Mouse (Mus musculus) thymus, postnatal 25 days (tissue): ENCODE measurements at regions not wholly inside any gene's neighbourhood (a gene's known extent, or its start where the extent isn't known, plus 50 kb on each side); places are given as distances from the start of the nearest gene placed in this dataset.

Experiments
- DNase-seq: peaks from one replicate; pipeline ENCODE4 v3.0.0; 2022

- DNase-seq = no peak
Observed at GRCm38 (mm10) chr17:45966736-45967135, 65.4 kb downstream of the Vegfa start.

- no peak for DNase-seq
Observed at GRCm38 (mm10) chr17:45964031-45964430, 68.1 kb downstream of the Vegfa start.

- DNase-seq = no peak
Observed at GRCm38 (mm10) chr17:45963332-45963731, 68.8 kb downstream of the Vegfa start.

DNA sequence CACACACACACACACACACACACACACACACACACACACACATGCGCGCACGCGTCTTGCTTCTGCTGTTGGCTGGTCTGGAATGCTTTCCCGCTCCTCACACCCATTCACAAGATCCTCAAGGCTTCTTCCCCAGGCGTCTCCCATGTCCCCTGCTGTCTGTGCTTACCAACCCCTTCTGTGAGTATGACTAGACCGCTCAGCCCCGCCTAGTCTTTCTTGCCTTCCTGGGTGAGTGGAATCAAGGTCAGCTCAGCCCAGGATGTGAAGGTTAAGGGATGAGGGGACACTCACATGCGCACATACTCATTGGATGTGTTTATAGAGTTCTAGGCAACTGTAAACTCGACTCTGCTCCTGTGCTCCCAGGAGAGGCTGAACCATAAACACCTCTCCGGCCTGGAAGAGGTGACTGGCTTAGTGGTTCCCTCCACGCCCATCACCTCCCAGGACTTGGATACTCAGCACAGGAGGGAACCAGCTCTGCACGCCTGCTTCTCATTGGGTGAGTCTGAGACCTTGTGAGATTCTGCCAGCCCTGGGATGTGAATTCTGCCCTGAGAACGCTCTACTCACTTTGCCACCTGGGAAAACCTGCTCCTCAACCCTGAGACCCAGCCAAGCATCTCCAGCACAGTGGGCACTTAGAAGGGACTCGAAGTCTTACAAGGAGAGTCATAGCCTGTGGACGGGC, 70.4 kb downstream of the Vegfa start:
- no peak for DNase-seq

- DNase-seq = no peak
Observed at GRCm38 (mm10) chr17:45958094-45958881, 73.9 kb downstream of the Vegfa start.

DNA sequence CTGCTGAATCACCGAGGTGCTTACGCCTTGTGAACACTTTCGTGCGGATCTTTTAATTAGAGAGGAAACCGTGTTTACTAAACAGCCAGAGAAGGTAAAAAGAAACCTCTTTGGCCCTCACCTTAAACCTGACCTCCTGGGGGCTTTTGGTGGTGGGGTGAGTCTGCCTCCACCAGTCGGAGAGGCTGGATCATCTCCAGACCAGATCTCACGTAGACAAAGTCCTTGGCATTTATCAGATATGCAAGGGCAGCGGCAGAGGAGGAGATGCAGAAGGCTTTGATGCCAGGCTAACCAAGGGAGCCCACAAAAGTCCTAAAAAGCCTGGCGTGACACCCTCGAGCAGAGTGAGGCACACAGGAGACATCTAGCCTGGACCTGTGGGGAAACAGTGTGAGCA, 76.7 kb downstream of the Vegfa start:
- DNase-seq = no peak

- no peak for DNase-seq
Observed at GRCm38 (mm10) chr17:45954824-45955223, 77.3 kb downstream of the Vegfa start.

DNA sequence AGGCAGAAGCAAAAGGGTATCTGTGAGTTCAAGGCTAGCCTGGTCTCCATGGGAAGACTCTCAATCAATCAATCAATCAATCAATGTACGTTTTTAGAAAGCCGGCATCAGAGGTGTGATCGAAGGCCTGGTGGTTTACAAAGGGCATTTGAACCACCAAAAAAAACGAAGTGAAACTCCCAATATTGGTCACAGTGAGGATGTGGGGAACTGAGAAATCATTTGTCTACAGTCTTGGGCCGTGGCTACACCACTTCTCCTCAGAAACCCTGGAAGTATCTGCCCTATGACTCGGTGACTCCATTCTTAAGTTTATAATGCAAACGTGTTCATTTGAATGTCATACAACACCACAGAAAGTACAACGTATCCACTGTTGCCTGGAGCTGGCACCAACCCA, 78.6 kb downstream of the Vegfa start:
- DNase-seq = no peak

- no peak for DNase-seq
Observed at GRCm38 (mm10) chr17:45950533-45951164, 81.5 kb downstream of the Vegfa start.

- no peak for DNase-seq
Observed at GRCm38 (mm10) chr17:45949141-45949540, 83.0 kb downstream of the Vegfa start.

GRCm38 (mm10) chr17:45948314-45948935, 83.7 kb downstream of the Vegfa start:
- no peak for DNase-seq

- no peak for DNase-seq
Observed at GRCm38 (mm10) chr17:45945005-45945404, 87.2 kb downstream of the Vegfa start.

DNA sequence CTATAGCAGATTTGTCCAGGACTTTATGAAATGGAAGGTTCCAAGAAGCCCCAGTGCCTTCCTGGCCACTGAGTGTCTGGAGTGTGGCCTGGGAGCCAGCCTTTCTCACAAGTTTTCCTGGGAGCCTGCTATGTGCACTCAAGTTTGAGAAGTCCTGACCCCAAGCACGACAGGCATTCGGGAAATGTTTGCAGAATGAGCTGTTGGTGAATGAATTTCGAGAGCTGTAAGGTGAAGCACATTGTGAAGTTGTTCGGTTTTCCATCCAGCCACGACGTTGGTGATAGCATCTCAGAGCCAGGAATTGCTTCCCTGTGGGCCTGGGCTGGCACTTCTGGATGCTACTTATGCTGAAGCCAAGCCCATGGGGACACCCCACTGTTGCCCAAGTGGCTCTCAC, 88.9 kb downstream of the Vegfa start:
- no peak for DNase-seq

GRCm38 (mm10) chr17:45941890-45942375, 90.2 kb downstream of the Vegfa start:
- no peak for DNase-seq

- no peak for DNase-seq
Observed at GRCm38 (mm10) chr17:45940121-45940813, 91.9 kb downstream of the Vegfa start.

GRCm38 (mm10) chr17:45938284-45938683, 93.9 kb downstream of the Vegfa start:
- DNase-seq = no peak

- DNase-seq = no peak
Observed at GRCm38 (mm10) chr17:45936577-45936976, 95.6 kb downstream of the Vegfa start.

GRCm38 (mm10) chr17:45935291-45935690, 96.9 kb downstream of the Vegfa start:
- DNase-seq = no peak

DNA sequence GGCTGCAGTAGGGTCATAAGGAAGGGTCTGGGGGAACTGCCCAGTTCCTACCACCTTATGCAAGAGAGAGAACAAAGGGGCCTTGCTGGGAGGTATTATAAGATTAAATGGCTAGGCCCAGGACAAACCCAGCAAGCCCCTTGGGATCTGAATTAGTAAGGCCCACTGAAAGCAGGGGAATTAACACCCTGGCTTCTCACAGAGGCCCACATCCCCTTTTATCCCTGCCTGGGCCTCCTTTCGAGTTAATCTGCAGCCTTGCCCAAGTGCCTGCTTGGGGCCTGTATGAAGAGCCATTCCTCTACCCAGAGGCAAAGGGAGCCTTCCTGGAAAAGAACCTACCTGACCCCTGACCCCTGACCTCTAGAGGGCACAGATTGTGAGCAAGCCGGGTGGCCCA, 98.2 kb downstream of the Vegfa start:
- no peak for DNase-seq

- DNase-seq = no peak
Observed at GRCm38 (mm10) chr17:45933034-45933433, 99.1 kb downstream of the Vegfa start.

- DNase-seq = no peak
Observed at GRCm38 (mm10) chr17:45932611-45933010, 99.6 kb downstream of the Vegfa start.

DNA sequence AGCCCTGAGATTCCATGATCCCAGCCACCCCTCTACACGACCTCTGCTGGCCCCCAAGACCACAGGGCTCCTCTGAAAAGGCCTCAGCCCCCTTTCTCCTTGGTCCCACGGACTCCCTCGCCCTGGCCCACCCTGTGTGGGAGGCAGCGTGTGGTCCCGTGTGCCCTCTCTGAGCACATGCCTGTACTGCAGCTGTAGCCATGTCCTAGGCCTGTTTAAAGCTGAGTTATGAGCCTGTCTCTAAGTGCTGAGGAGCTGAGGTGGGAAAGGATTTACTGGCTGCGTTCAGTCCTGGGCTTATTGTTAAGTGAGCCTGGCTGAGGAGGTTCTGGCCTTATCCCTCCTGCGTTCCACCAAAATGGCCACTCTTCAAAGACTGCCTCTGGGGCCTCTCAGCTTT, 102.6 kb downstream of the Vegfa start:
- no peak for DNase-seq
